Mouse (Mus musculus) liver, adult 2 months (tissue): Measurements from ENCODE around the gene Arhgef1. TPM values are rescaled to one million over a fixed set of nuclear protein-coding genes. Genes with fewer than 3 reads are reported as not detected.
"Not testable (repeated sequence)": the region's sequence is repeated elsewhere in the genome, so short reads cannot be mapped to it uniquely, and the experiment has no call there.

Source experiments
- DNase-seq: peaks from one replicate; pipeline ENCODE4 v3.0.0-alpha.2; 2011; ENCODE audit warnings: low read depth, low spot score; ENCODE audit errors: extremely low read depth
- H3K27ac ChIP-seq: fragments of 200-500 bp; replicated peaks from 2 replicates; pipeline ENCODE4 v1.5.1; 2012; ENCODE audit warnings: low read depth, mild to moderate bottlenecking, control low read depth, inconsistent platforms, low read length; ENCODE audit not compliant: insufficient read depth
- H3K27me3 ChIP-seq: fragments of 200-500 bp; 2 replicates; pipeline ENCODE4 v1.6.1; 2012; ENCODE audit warnings: mild to moderate bottlenecking, moderate library complexity, low read length, inconsistent platforms; ENCODE audit not compliant: control insufficient read depth, insufficient read depth
- H3K36me3 ChIP-seq: fragments of 200-500 bp; 2 replicates; pipeline ENCODE4 v1.6.1; 2012; ENCODE audit warnings: low read length, inconsistent platforms; ENCODE audit not compliant: control insufficient read depth, insufficient read depth
- H3K4me1 ChIP-seq: fragments of 200-500 bp; 2 replicates; pipeline ENCODE4 v1.6.1; 2011; ENCODE audit warnings: low read length; ENCODE audit not compliant: control insufficient read depth, insufficient read depth
- H3K4me3 ChIP-seq: fragments of 200-500 bp; 2 replicates; pipeline ENCODE4 v1.5.1; 2011; ENCODE audit warnings: low read depth, mild to moderate bottlenecking, control low read depth, low read length, moderate library complexity; ENCODE audit not compliant: insufficient read depth
- H3K79me2 ChIP-seq: fragments of 200-500 bp; 2 replicates; pipeline ENCODE4 v1.6.1; 2012; ENCODE audit warnings: inconsistent platforms, mild to moderate bottlenecking, low read length, moderate library complexity; ENCODE audit not compliant: control insufficient read depth, insufficient read depth
- H3K9ac ChIP-seq: fragments of 200-500 bp; 2 replicates; pipeline ENCODE4 v1.6.1; 2012; ENCODE audit warnings: low read depth, mild to moderate bottlenecking, control low read depth, inconsistent platforms, low read length
- CTCF ChIP-seq: fragments of 200-500 bp; IDR thresholded peaks from 2 replicates; pipeline ENCODE4 v1.5.1; 2011; ENCODE audit warnings: low read depth, low read length, control low read depth
- POLR2A ChIP-seq: fragments of 200-500 bp; IDR thresholded peaks from 2 replicates; pipeline ENCODE4 v1.6.1; 2011; ENCODE audit warnings: low read length, control low read depth; ENCODE audit not compliant: insufficient read depth; ENCODE audit errors: extremely low read depth
- WGBS: fragments of 180-500 bp; shearing (Covaris S2); methylation state at CpG from one replicate; pipeline ENCODE4 v1.1.7; 2018; 5-methylcytosine and 5-hydroxymethylcytosine counted together
- polyA plus RNA-seq: library from polyadenylated mRNA; depleted of rRNA; stranded (reverse); fragments of >200 nt; gene quantifications from 2 replicates; pipeline ENCODE4 v1.2.3, GENCODE M21; 2012
- total RNA-seq: library from RNA; depleted of rRNA; stranded (reverse); fragments of >200 nt; gene quantifications from 2 replicates; pipeline ENCODE4 v1.2.3, GENCODE M21; 2014

Gene Arhgef1
- total and polyA plus RNA-seq, 2 experiments: 8.5 to 62.9 TPM

- H3K36me3 ChIP-seq: peaks cover 22% of the 10 kb centered on the region
- H3K4me1 ChIP-seq: no peaks in the 10 kb centered on the region; the same call in 1 of the 2 replicates
- no peak overlapping the region for H3K9ac ChIP-seq
- WGBS: 38% methylated on average over 2 of the region's 2 CpGs
- no peaks in the 10 kb centered on the region for H3K27me3 ChIP-seq
- no peak for TF ChIP-seq CTCF
- TF ChIP-seq POLR2A: no peak
- H3K4me3 ChIP-seq: no peak overlapping the region
- DNase-seq: no peak
- no peaks in the 10 kb centered on the region for H3K79me2 ChIP-seq
- no peak overlapping the region for H3K27ac ChIP-seq
These were observed 10.6 kb upstream of the Arhgef1 start for GRCm38 (mm10) chr7:24892125-24892583.

- not testable (repeated sequence) for H3K4me3 ChIP-seq, DNase-seq, H3K79me2 ChIP-seq, H3K27ac ChIP-seq, H3K36me3 ChIP-seq, H3K4me1 ChIP-seq, H3K9ac ChIP-seq, H3K27me3 ChIP-seq
- 80% methylated on average over 2 of the region's 2 CpGs for WGBS
These were observed 7.0 kb upstream of the Arhgef1 start for GRCm38 (mm10) chr7:24895749-24896148.

GRCm38 (mm10) chr7:24896269-24896668 is 6.4 kb upstream of the Arhgef1 start:
- no peak overlapping the region for H3K27ac ChIP-seq
- TF ChIP-seq CTCF (no peak), POLR2A (no peak)
- no peaks in the 10 kb centered on the region for H3K4me1 ChIP-seq
- DNase-seq: no peak
- H3K27me3 ChIP-seq: no peaks in the 10 kb centered on the region
- no peaks in the 10 kb centered on the region for H3K79me2 ChIP-seq
- no peaks in the 10 kb centered on the region for H3K36me3 ChIP-seq
- WGBS: 90% methylated on average over 8 of the region's 8 CpGs
- no peak overlapping the region for H3K9ac ChIP-seq
- no peak overlapping the region for H3K4me3 ChIP-seq

- Histone ChIP-seq H3K27me3 (no peaks in the 10 kb centered on the region), H3K79me2 (no peaks in the 10 kb centered on the region), H3K27ac (no peak within 1 kb of the TSS), H3K4me3 (no peak within 1 kb of the TSS), H3K36me3 (no peaks in the 10 kb centered on the region), H3K4me1 (peaks cover 2% of the 10 kb centered on the region; the same call in 1 of the 2 replicates), H3K9ac (no peak within 1 kb of the TSS)
- WGBS: 72% methylated on average over 12 of the region's 12 CpGs
- TF ChIP-seq POLR2A (no peak), CTCF (no peak)
- no peak for DNase-seq
These were observed 5.5 kb upstream of the Arhgef1 start, which contains the start of gene Cd79a for GRCm38 (mm10) chr7:24897224-24897623. Gene Cd79a (plus strand): TSS chr7:24897381.

- Histone ChIP-seq H3K4me3 (no peak overlapping the region), H3K4me1 (peaks cover 4% of the 10 kb centered on the region; the same call in 1 of the 2 replicates), H3K79me2 (no peaks in the 10 kb centered on the region), H3K36me3 (no peaks in the 10 kb centered on the region), H3K27me3 (no peaks in the 10 kb centered on the region), H3K9ac (no peak overlapping the region), H3K27ac (no peak overlapping the region)
- TF ChIP-seq POLR2A: no peak
- no peak for TF ChIP-seq CTCF
- 75% methylated on average over 5 of the region's 5 CpGs for WGBS
- no peak for DNase-seq
These were observed 4.8 kb upstream of the Arhgef1 start for GRCm38 (mm10) chr7:24897959-24898358.

- H3K4me1 ChIP-seq: peaks cover 8% of the 10 kb centered on the region
- H3K4me3 ChIP-seq: no peak overlapping the region
- 75% methylated on average over 6 of the region's 6 CpGs for WGBS
- TF ChIP-seq POLR2A (no peak), CTCF (no peak)
- no peak for DNase-seq
- no peak overlapping the region for H3K9ac ChIP-seq
- peaks cover 8% of the 10 kb centered on the region; the same call in 1 of the 2 replicates for H3K79me2 ChIP-seq
- no peaks in the 10 kb centered on the region for H3K27me3 ChIP-seq
- H3K36me3 ChIP-seq: no peaks in the 10 kb centered on the region
- H3K27ac ChIP-seq: no peak overlapping the region
These were observed 1.6 kb upstream of the Arhgef1 start for GRCm38 (mm10) chr7:24901114-24901513.
